Mouse (Mus musculus) liver, embryonic 13.5 days (tissue): ENCODE results near the gene Kbtbd2. TPM values are rescaled to one million over a fixed set of nuclear protein-coding genes. Genes with fewer than 3 reads are reported as not detected.
A peak's percentile ranks its signal among the peaks of the same experiment; 100 is the strongest.

Source experiments
- ATAC-seq: fragments of 200-750 bp; cut with Nextera tagmentation; 2 replicates; pipeline ENCODE4 v1.8.0; 2017; ENCODE audit warnings: low read depth, mild to moderate bottlenecking, moderate number of reproducible peaks, moderate library complexity
- DNase-seq: peaks from one replicate; pipeline ENCODE4 v3.0.0; 2022
- H3K27ac ChIP-seq: fragments of 300-500 bp; sonication (generic); 2 replicates; pipeline ENCODE4 v1.5.1; 2015; ENCODE audit warnings: moderate library complexity, mild to moderate bottlenecking, inconsistent platforms
- H3K27me3 ChIP-seq: fragments of 300-500 bp; sonication (generic); 2 replicates; pipeline ENCODE4 v1.6.1; 2015; ENCODE audit warnings: mild to moderate bottlenecking, inconsistent platforms
- H3K36me3 ChIP-seq: fragments of 300-500 bp; sonication (generic); 2 replicates; pipeline ENCODE4 v1.6.1; 2015; ENCODE audit warnings: mild to moderate bottlenecking, inconsistent platforms
- H3K4me1 ChIP-seq: fragments of 300-500 bp; sonication (generic); replicated peaks from 2 replicates; pipeline ENCODE4 v1.6.1; 2015; ENCODE audit warnings: inconsistent platforms
- H3K4me2 ChIP-seq: fragments of 300-500 bp; sonication (generic); 2 replicates; pipeline ENCODE4 v1.6.1; 2015; ENCODE audit warnings: inconsistent platforms, mild to moderate bottlenecking, moderate library complexity
- H3K4me3 ChIP-seq: fragments of 300-500 bp; sonication (generic); replicated peaks from 2 replicates; pipeline ENCODE4 v1.5.1; 2015; ENCODE audit warnings: mild to moderate bottlenecking, inconsistent platforms
- H3K9ac ChIP-seq: fragments of 300-500 bp; sonication (generic); 2 replicates; pipeline ENCODE4 v1.6.1; 2015; ENCODE audit warnings: mild to moderate bottlenecking, inconsistent platforms
- H3K9me3 ChIP-seq: fragments of 300-500 bp; sonication (generic); replicated peaks from 2 replicates; pipeline ENCODE4 v1.6.1; 2016; ENCODE audit warnings: inconsistent platforms
- WGBS: fragments of 180-500 bp; shearing (Covaris S2); methylation state at CpG from one replicate; pipeline ENCODE4 v1.1.7; 2015; ENCODE audit not compliant: insufficient replicate concordance; 5-methylcytosine and 5-hydroxymethylcytosine counted together
- polyA plus RNA-seq: library from polyadenylated mRNA; unstranded; fragments of >200 nt; fragmentation: Nextera tagmentation; extraction: Ambion mirVana; gene quantifications from 2 replicates; pipeline ENCODE4 v1.2.1, GENCODE M21; 2015

The Kbtbd2 gene
- polyA plus RNA-seq, 1 experiment from 2014 or later: 13.6 TPM

DNA sequence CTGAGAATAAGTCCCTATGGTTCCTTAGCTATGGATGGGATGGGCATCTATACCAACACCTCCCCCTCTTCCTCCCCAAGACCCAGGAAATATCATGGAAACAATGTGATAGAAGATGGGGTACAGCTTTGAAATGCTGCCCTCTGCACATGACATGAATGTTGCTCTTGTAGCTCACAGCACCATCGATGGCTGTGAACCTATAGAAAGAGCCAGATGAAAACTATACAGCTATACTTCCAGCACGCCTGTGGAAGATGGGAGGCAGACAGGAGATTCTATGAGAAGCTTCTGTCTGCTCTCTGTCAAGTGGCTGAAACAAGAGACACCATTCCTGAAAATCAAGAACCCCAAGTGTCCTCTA, 21.5 kb upstream of the Kbtbd2 start:
- no peak for ATAC-seq
- H3K27ac ChIP-seq: no peak overlapping the region
- H3K27me3 ChIP-seq: no peaks in the 10 kb centered on the region
- WGBS: 58% methylated on average over 2 of the region's 2 CpGs
- no peak overlapping the region for H3K4me2 ChIP-seq
- no peak overlapping the region for H3K4me3 ChIP-seq
- no peaks in the 10 kb centered on the region for H3K4me1 ChIP-seq
- H3K9ac ChIP-seq: no peak overlapping the region
- no peak for DNase-seq
- no peaks in the 10 kb centered on the region for H3K9me3 ChIP-seq
- no peaks in the 10 kb centered on the region for H3K36me3 ChIP-seq

DNA sequence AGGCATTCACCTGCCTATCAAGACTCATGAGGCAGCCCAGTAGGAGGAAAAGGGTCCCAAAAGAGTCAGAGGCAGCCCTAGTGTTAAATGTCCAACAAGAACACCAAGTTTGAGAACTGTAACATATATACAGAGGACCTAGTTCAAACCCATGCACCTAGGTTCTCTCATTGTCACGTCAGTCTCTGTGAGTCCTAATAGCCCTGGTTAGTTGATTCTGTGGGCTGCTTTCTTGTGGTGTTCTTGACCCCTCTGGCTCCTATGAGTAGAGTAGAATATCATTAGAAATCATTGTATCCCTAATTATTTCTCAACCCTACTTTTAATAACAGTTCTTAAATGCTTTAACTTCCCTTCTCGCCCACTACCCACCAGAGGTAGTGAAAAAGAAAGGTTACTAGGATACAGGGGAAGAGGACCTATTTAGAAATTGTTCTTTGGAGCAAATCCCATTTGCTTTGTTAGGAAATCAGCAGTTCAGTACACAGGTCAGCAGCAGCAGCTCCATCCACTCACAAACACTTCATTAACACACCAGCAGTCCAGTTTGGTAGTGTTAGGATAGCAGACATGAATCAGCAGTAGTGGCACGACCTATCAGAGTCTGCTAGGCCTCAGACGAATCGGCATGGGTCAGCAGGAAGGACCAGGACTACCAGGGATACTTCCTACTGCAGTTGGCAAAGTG, 21.0 kb upstream of the Kbtbd2 start:
- H3K4me1 ChIP-seq: no peaks in the 10 kb centered on the region
- ATAC-seq (no peak), DNase-seq (no peak)
- H3K27ac ChIP-seq: no peak overlapping the region
- WGBS: 59% methylated on average over 5 of the region's 5 CpGs
- no peak overlapping the region for H3K4me2 ChIP-seq
- H3K9me3 ChIP-seq: no peaks in the 10 kb centered on the region
- H3K27me3 ChIP-seq: no peaks in the 10 kb centered on the region
- H3K9ac ChIP-seq: no peak overlapping the region
- no peak overlapping the region for H3K4me3 ChIP-seq
- H3K36me3 ChIP-seq: no peaks in the 10 kb centered on the region

DNA sequence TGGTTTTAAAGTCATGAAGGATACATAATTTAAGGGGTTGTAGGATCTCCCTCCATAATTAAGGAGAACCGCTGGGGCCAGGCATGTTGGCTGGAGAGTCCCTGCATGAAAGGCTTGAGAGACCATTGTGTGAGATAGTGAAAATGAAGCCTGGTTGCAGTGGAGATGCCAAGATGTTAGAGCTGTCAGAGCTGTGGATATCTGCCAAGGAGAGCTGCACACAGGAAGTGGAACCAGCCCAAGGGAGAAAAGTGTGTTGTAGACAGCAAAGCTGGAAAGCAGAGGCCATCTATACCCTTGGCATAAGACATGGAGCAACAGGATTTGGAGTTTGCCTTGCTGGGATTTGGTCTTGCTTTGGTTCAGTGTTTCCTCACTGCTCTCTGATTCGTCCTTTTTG, 15.7 kb upstream of the Kbtbd2 start:
- Histone ChIP-seq H3K27me3 (0 out of 2 replicates have a peak, but pooled peaks cover under 1% of the 10 kb centered on the region), H3K4me2 (no peak overlapping the region), H3K4me3 (no peak overlapping the region), H3K36me3 (no peaks in the 10 kb centered on the region), H3K9me3 (no peaks in the 10 kb centered on the region), H3K9ac (no peak overlapping the region), H3K27ac (no peak overlapping the region), H3K4me1 (no peaks in the 10 kb centered on the region)
- 63% methylated on average over 2 of the region's 2 CpGs for WGBS
- no peak for ATAC-seq
- no peak for DNase-seq

DNA sequence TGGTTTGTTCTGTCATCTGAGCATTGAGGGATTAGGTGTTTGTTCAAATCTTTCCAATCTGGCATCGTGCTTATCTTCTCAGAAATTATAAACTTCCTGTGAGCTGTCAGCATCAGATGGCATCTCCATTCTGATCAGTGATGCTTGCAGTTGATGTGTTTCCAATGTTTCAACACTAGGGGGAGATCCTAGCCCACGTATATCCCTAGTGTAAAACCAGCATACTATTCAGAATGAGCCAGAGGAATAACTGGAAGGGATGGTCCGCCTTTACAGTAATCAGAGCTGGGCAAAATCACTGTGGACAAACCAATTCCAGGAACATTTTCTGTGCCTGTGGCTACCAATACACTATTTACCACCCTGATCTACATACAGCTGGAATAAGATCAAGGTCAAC, 11.0 kb upstream of the Kbtbd2 start:
- peak; percentile 66; the same call in 1 of the 2 replicates for ATAC-seq
- Histone ChIP-seq H3K4me2 (no peak overlapping the region), H3K27ac (no peak overlapping the region), H3K4me1 (no peaks in the 10 kb centered on the region), H3K9ac (no peak overlapping the region), H3K36me3 (no peaks in the 10 kb centered on the region), H3K9me3 (no peaks in the 10 kb centered on the region), H3K4me3 (no peak overlapping the region), H3K27me3 (peaks cover 13% of the 10 kb centered on the region)
- 17% methylated on average over 3 of the region's 3 CpGs for WGBS
- DNase-seq: peak; percentile 22

DNA sequence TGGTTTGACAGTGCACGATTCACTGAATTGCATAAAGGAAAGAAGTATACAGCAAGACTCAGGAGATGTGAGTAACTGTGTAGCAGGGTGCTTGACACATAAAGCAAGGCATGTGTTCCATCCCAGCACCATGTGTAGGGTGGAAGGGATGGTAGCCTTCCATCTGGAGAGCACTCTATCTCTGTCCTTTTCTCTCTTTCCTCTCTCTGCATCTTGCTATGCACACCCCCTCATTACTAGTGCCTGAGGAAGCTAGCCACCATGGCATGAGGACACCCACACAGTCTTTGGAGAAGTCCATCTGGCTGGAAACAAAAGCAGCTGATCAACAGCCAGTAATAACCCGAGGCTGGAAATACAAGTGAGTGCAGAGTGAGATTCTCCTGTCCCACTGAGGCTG, 8.6 kb upstream of the Kbtbd2 start:
- ATAC-seq: no peak
- Histone ChIP-seq H3K9ac (no peak overlapping the region), H3K36me3 (no peaks in the 10 kb centered on the region), H3K4me1 (peaks cover 4% of the 10 kb centered on the region), H3K4me2 (no peak overlapping the region), H3K27me3 (peaks cover 13% of the 10 kb centered on the region), H3K9me3 (no peaks in the 10 kb centered on the region), H3K27ac (no peak overlapping the region), H3K4me3 (no peak overlapping the region)
- 54% methylated on average over 2 of the region's 2 CpGs for WGBS
- DNase-seq: no peak

DNA sequence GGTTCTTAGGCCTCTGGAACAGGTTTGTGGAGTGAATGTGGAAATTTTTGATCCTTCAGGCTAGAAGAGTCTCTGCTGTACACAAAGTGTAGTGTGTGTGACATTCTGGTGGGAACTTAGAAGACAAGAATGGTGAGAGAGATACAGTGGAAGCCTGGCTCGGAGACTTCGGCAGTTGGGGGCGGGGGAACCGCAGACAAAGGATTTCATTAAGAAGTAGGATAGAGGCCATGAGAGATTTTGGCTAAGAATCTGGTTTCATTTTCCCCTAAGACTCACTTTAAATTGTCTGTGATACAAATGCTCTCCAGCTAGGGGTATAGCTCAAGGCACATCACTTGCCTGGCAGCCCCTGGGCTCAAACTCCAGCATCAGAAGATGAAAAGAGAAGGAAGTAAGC, 7.4 kb upstream of the Kbtbd2 start:
- Histone ChIP-seq H3K27me3 (peaks cover 13% of the 10 kb centered on the region), H3K9me3 (no peaks in the 10 kb centered on the region), H3K4me3 (no peak overlapping the region), H3K4me2 (no peak overlapping the region), H3K27ac (no peak overlapping the region), H3K9ac (no peak overlapping the region), H3K4me1 (peaks cover 4% of the 10 kb centered on the region), H3K36me3 (no peaks in the 10 kb centered on the region)
- ATAC-seq: no peak
- DNase-seq: no peak
- WGBS: 82% methylated on average over 4 of the region's 4 CpGs

DNA sequence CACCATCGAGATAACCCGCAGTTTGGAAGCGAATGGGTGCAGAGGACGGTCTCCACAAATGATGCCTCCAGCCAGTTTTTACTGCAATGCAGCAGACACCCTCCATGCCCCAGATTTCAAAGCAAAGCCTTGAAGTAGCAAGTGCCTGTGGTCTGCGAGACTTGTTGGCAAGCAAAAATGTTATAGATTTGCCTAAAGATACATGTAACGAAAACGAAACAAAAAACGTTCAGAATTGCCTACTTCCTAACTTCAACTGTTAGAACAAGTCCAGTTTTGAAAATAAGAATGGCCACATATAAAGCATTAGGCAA, 496 bp upstream of the Kbtbd2 start:
- DNase-seq: no peak

DNA sequence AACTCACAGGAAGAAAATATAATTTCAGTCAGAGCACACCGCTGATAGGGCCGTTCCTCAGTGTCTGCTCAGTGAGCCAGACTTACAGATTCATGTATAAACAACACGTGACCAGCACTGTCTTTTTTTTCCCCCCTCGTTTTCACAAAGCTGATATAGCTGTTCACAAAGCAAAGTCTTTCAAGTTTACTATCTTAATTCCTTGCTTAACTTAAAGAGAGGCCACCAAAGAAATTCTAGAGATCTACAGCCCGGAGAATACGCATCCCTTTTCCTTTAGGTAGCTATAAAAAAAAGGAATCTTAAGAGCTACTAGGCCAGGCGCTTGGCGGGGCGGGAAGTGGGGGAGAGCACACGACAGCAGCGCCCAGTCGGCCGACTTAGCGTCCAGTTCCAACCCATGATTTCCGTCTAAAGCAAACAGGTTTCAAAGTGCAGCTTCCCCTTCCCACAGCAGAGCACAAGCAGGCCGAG, 908 bp downstream of the Kbtbd2 start:
- H3K27me3 ChIP-seq: no peaks in the 10 kb centered on the region
- H3K36me3 ChIP-seq: peaks cover 13% of the 10 kb centered on the region
- DNase-seq (peak; percentile 40), ATAC-seq (peak; percentile 47)
- peak overlapping the region; percentile 89 for H3K4me3 ChIP-seq
- H3K4me1 ChIP-seq: peaks cover 47% of the 10 kb centered on the region
- H3K9me3 ChIP-seq: no peaks in the 10 kb centered on the region
- H3K9ac ChIP-seq: peak overlapping the region; percentile 95
- peak overlapping the region; percentile 87 for H3K4me2 ChIP-seq
- under 1% methylated on average over 16 of the region's 16 CpGs for WGBS
- H3K27ac ChIP-seq: peak overlapping the region; percentile 99

More for the DNA sequence above, 496 bp upstream of the Kbtbd2 start:
- ATAC-seq: no peak
- H3K36me3 ChIP-seq: peaks cover 10% of the 10 kb centered on the region
- peaks cover 41% of the 10 kb centered on the region for H3K4me1 ChIP-seq
- no peaks in the 10 kb centered on the region for H3K27me3 ChIP-seq
- H3K4me2 ChIP-seq: peak overlapping the region; percentile 87
- peak overlapping the region; percentile 99 for H3K27ac ChIP-seq
- no peaks in the 10 kb centered on the region for H3K9me3 ChIP-seq
- H3K4me3 ChIP-seq: peak overlapping the region; percentile 89
- peak overlapping the region; percentile 95 for H3K9ac ChIP-seq
- WGBS: 14% methylated on average over 8 of the region's 8 CpGs

DNA sequence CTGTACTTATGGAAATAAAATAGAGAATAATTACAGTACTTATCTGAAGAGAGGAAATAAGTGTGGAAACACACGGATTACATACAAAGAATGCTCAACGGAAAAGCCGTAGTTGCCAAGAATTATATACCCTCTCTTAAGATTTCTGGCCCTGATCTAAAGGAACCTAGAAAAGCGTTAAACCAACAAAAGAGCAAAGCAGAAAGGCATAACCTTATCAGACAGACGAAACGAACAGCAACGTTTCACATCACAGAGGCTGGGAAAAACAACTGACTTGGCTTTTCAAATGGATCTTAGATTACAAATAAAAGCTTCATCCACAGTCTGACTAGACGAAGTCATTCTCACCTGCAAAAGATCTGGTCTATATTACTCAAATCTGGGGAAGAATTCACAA, 1.4 kb downstream of the Kbtbd2 start:
- 4% methylated on average over 8 of the region's 8 CpGs for WGBS
- H3K4me1 ChIP-seq: peaks cover 51% of the 10 kb centered on the region
- peak overlapping the region; percentile 99 for H3K27ac ChIP-seq
- H3K9me3 ChIP-seq: no peaks in the 10 kb centered on the region
- peak overlapping the region; percentile 89 for H3K4me3 ChIP-seq
- DNase-seq (no peak), ATAC-seq (no peak)
- peak overlapping the region; percentile 87 for H3K4me2 ChIP-seq
- H3K9ac ChIP-seq: peak overlapping the region; percentile 95
- H3K27me3 ChIP-seq: no peaks in the 10 kb centered on the region
- peaks cover 13% of the 10 kb centered on the region for H3K36me3 ChIP-seq

DNA sequence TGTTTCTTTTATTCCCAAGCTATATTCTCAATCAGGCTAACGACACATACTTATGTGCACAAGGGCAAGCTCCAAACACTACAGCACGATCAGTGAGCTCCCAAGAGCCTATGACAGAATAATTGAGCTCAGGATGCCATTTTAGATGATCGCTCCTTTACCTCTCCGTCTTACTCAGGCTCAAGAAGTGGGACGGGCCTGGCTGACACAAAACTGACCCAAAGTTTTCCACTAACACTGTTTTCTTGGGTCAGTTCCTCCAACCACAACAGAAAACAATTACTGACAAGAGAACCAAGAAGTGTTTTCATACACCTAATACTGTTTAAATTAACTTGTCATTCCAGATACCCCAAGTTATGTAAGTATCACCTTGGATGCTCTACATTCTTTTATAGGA, 2.8 kb downstream of the Kbtbd2 start:
- Histone ChIP-seq H3K9me3 (no peaks in the 10 kb centered on the region), H3K36me3 (peaks cover 13% of the 10 kb centered on the region), H3K27ac (no peak overlapping the region), H3K4me2 (peak overlapping the region; percentile 87), H3K4me3 (peak overlapping the region; percentile 89), H3K4me1 (peaks cover 62% of the 10 kb centered on the region), H3K27me3 (no peaks in the 10 kb centered on the region), H3K9ac (peak overlapping the region; percentile 95; the same call in 1 of the 2 replicates)
- WGBS: 84% methylated on average over 5 of the region's 5 CpGs
- DNase-seq: no peak
- no peak for ATAC-seq

DNA sequence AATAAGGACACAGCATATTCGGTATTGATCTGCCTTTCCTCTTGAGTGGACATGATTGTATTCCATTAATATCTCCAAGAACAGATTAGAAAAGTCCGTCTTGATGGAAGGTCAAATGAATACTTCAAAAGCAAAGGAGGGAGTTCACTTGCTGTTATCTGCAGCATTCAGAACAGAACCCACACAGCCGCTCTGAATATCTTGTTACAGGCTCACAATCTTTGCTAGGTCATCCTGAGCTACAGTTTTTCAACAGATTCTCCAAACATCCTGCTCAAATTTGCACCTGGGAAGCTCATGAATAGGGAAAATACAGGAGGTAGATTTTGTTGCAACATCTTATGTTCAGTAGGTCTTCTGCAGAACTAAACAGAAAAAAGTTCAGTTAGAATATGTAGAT, 8.3 kb downstream of the Kbtbd2 start:
- WGBS: 30% methylated on average over 3 of the region's 3 CpGs
- Histone ChIP-seq H3K9ac (no peak overlapping the region; the same call in 1 of the 2 replicates), H3K4me1 (peaks cover 81% of the 10 kb centered on the region), H3K4me2 (no peak overlapping the region), H3K36me3 (peaks cover 49% of the 10 kb centered on the region), H3K4me3 (no peak overlapping the region), H3K9me3 (no peaks in the 10 kb centered on the region), H3K27ac (no peak overlapping the region), H3K27me3 (no peaks in the 10 kb centered on the region)
- DNase-seq (peak; percentile 17), ATAC-seq (peak; percentile 65)

DNA sequence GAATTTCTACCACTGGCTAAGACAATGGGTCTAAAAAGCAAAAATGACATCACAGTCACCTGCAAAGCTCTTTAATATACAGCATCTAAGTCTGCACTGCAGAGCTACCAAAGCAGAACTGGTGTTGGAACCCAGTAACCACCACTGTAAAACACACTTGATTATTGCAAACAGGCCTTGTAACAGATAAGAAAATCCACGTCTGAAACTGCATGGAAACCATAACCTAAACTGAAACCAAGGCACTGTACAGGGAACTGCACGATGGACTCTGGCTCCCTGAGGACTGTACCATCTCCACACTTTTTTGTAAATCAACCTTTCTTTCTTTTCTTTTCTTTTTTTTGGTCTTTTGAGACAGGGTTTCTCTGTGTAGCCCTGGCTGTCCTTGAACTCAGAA, 9.9 kb downstream of the Kbtbd2 start:
- Histone ChIP-seq H3K36me3 (peaks cover 51% of the 10 kb centered on the region), H3K4me1 (peaks cover 80% of the 10 kb centered on the region), H3K9me3 (no peaks in the 10 kb centered on the region), H3K4me2 (no peak overlapping the region), H3K9ac (no peak overlapping the region), H3K27ac (no peak overlapping the region), H3K4me3 (no peak overlapping the region), H3K27me3 (no peaks in the 10 kb centered on the region)
- 43% methylated on average over 2 of the region's 2 CpGs for WGBS
- ATAC-seq: no peak
- no peak for DNase-seq
